Mouse (Mus musculus): Measurements from ENCODE around the gene Mef2b. TPM values are rescaled to one million over a fixed set of nuclear protein-coding genes. Genes with fewer than 3 reads are reported as not detected.
"Not testable (repeated sequence)": the region's sequence is repeated elsewhere in the genome, so short reads cannot be mapped to it uniquely, and the experiment has no call there.

Mef2b gene
- polyA plus RNA-seq, 1 experiment from 2014 or later = 0.32 TPM

DNA sequence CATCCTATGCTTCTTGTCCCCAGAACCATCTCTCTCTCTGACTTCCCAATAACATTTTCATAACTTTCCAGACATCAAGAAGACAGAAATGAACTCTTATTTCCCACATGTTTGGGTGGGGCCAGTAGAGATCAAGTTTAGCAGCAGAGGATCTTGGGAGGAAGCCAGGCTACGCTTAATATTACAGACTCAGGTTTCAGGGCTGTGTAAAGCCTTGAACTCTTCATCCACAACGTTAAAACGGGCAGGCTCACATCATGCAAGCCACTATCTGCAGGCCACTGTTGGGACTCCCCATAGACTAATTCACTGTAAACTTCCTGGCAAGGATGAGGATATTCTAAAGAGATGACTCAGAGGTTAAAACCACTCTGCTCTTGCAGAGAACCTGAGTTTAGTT lies 74.9 kb downstream of the Mef2b start:
- WGBS = 75% methylated on average over 3 of the region's 3 CpGs
- Histone ChIP-seq H3K27me3 (peaks cover 24% of the 10 kb centered on the region), H3K9ac (no peak overlapping the region), H3K27ac (no peak overlapping the region), H3K36me3 (no peaks in the 10 kb centered on the region), H3K4me2 (replicated peaks) (no peak overlapping the region), H3K4me1 (peaks cover 11% of the 10 kb centered on the region), H3K4me3 (no peak overlapping the region), H3K9me3 (replicated peaks) (no peaks in the 10 kb centered on the region)
- ATAC-seq (ENCODE audit: low FRiP score) = no peak

DNA sequence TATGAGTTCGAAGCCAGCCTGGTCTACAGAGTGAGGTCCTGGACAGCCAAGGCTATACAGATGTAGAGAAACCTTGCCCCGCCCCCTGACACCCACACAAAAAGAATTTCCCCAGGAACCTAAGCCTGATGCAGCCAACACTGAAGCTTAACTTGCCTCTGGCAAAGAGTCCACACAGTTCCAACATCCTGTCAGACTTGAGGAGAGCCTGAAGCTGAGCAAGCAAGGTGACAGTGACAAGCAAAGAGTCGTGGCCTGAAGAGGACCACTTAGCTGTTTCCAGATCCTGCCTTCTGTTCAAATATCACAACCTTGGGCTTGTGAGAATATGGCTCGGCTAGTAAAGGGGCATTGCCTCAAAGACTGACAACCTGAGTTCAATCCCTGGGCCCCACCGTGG lies 75.6 kb downstream of the Mef2b start:
- 85% methylated on average over 5 of the region's 5 CpGs for WGBS

DNA sequence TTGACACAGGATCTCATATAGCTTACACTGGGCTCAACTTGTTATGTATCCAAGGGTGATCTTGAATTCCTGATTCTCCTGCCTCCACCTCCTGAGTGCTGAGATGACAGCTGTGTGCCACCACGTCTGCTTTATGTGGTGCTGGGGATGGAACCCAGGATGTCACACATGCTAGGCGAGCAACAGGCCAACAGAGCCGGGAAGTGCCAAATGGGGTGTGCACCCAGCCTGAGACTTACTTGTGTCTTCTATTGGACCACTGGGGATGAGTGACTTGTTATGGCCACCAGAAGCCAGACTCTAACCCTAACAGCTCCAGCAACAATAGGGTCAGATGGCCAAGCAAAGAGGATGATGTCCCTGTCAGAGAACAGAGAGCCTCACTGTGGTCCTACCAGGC lies 76.7 kb downstream of the Mef2b start:
- H3K4me1 ChIP-seq; H3K9ac ChIP-seq; H3K4me2 ChIP-seq (replicated peaks); H3K4me3 ChIP-seq; H3K27ac ChIP-seq; H3K36me3 ChIP-seq; H3K9me3 ChIP-seq (replicated peaks); ATAC-seq (ENCODE audit: low FRiP score): not testable (repeated sequence)
- 83% methylated on average over 3 of the region's 3 CpGs for WGBS
- H3K27me3 ChIP-seq = peaks cover 10% of the 10 kb centered on the region; the same call in 1 of the 2 replicates

More for the DNA sequence above, 75.6 kb downstream of the Mef2b start:
- no peaks in the 10 kb centered on the region for H3K36me3 ChIP-seq
- H3K9ac ChIP-seq = no peak overlapping the region
- ATAC-seq (ENCODE audit: low FRiP score) = no peak
- H3K4me1 ChIP-seq = peaks cover 11% of the 10 kb centered on the region
- peaks cover 20% of the 10 kb centered on the region for H3K27me3 ChIP-seq
- no peak overlapping the region for H3K27ac ChIP-seq
- no peaks in the 10 kb centered on the region for H3K9me3 ChIP-seq (replicated peaks)
- H3K4me3 ChIP-seq = no peak overlapping the region
- H3K4me2 ChIP-seq (replicated peaks) = no peak overlapping the region

DNA sequence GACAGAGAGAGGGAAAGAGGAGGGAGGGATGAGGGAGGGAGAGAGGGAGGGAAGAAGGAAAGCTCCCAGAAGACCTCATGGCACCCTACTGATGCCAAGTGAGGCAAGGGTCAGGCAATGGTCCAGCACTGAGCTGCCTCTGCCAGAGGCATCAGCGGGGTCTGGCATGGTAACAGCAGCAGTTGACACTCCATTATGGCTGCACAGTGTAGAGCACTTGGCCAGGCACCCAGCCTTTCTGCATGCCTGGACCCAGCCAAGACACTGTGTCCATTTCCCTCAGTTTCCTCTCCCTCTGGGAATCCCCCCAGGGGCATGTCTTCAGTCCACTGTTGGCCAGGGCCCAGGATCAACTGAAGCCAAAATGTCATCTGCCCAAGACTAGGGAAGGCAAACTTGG lies 77.1 kb downstream of the Mef2b start:
- Histone ChIP-seq H3K36me3 (peaks cover 6% of the 10 kb centered on the region), H3K27ac (no peak overlapping the region), H3K9me3 (replicated peaks) (no peaks in the 10 kb centered on the region), H3K27me3 (peaks cover 6% of the 10 kb centered on the region; the same call in 1 of the 2 replicates), H3K9ac (no peak overlapping the region), H3K4me2 (replicated peaks) (no peak overlapping the region), H3K4me1 (peaks cover 6% of the 10 kb centered on the region), H3K4me3 (no peak overlapping the region)
- 73% methylated on average over 1 of the region's 1 CpGs for WGBS
- no peak for ATAC-seq (ENCODE audit: low FRiP score)

Small RNAs within 50 kb of the gene (microRNA-seq; reads per million reads assigned to microRNA genes)
- 1.1 reads per million for gene Mir7066

Other genes starting within 250 kb of the Mef2b start
- 4.1 and 4.7 TPM in 2 replicates for gene Tssk6, start 237.5 kb upstream of the Mef2b start, polyA plus RNA-seq (2016; fragmentation: Nextera tagmentation; extraction: Ambion mirVana)
- gene Ndufa13, start 237.2 kb upstream of the Mef2b start, polyA plus RNA-seq (2016; fragmentation: Nextera tagmentation; extraction: Ambion mirVana) = 160 and 167 TPM in 2 replicates
- 10.1 and 12.4 TPM in 2 replicates for gene Yjefn3, start 237.0 kb upstream of the Mef2b start, polyA plus RNA-seq (2016; fragmentation: Nextera tagmentation; extraction: Ambion mirVana)
- gene Gatad2a, start 143.3 kb upstream of the Mef2b start, polyA plus RNA-seq (2016; fragmentation: Nextera tagmentation; extraction: Ambion mirVana) = 53.1 and 54.8 TPM in 2 replicates
- 73.5 and 76.0 TPM in 2 replicates for gene Mau2, start 97.0 kb upstream of the Mef2b start, polyA plus RNA-seq (2016; fragmentation: Nextera tagmentation; extraction: Ambion mirVana)
- 53.7 and 56.0 TPM in 2 replicates for gene Sugp1, start 96.9 kb upstream of the Mef2b start, polyA plus RNA-seq (2016; fragmentation: Nextera tagmentation; extraction: Ambion mirVana)
- gene Tm6sf2, start 66.8 kb upstream of the Mef2b start, polyA plus RNA-seq (2016; fragmentation: Nextera tagmentation; extraction: Ambion mirVana) = 1.0 and 2.2 TPM in 2 replicates
- 0.34 and 0.81 TPM in 2 replicates for gene Hapln4, start 56.3 kb upstream of the Mef2b start, polyA plus RNA-seq (2016; fragmentation: Nextera tagmentation; extraction: Ambion mirVana)
- gene Ncan, start 18.8 kb upstream of the Mef2b start, polyA plus RNA-seq (2016; fragmentation: Nextera tagmentation; extraction: Ambion mirVana) = 92.0 and 107 TPM in 2 replicates
- 24.7 and 27.2 TPM in 2 replicates for gene Nr2c2ap, start 8.4 kb upstream of the Mef2b start, polyA plus RNA-seq (2016; fragmentation: Nextera tagmentation; extraction: Ambion mirVana)
- 17.0 and 21.0 TPM in 2 replicates for gene Rfxank, start 557 bp upstream of the Mef2b start, polyA plus RNA-seq (2016; fragmentation: Nextera tagmentation; extraction: Ambion mirVana)
- gene Borcs8, start 212 bp upstream of the Mef2b start, polyA plus RNA-seq (2016; fragmentation: Nextera tagmentation; extraction: Ambion mirVana) = 38.2 and 42.1 TPM in 2 replicates
- 43.9 and 47.9 TPM in 2 replicates for gene Tmem161a, start 32.6 kb downstream of the Mef2b start, polyA plus RNA-seq (2016; fragmentation: Nextera tagmentation; extraction: Ambion mirVana)
- gene Slc25a42, start 72.6 kb downstream of the Mef2b start, polyA plus RNA-seq (2016; fragmentation: Nextera tagmentation; extraction: Ambion mirVana) = 4.3 and 5.3 TPM in 2 replicates
- gene Sugp2, start 94.5 kb downstream of the Mef2b start, polyA plus RNA-seq (2016; fragmentation: Nextera tagmentation; extraction: Ambion mirVana) = 72.0 and 75.8 TPM in 2 replicates
- gene Armc6, start 94.8 kb downstream of the Mef2b start, polyA plus RNA-seq (2016; fragmentation: Nextera tagmentation; extraction: Ambion mirVana) = 48.4 and 49.2 TPM in 2 replicates
- 80.7 and 81.1 TPM in 2 replicates for gene Homer3, start 143.1 kb downstream of the Mef2b start, polyA plus RNA-seq (2016; fragmentation: Nextera tagmentation; extraction: Ambion mirVana)
- 49.9 and 50.8 TPM in 2 replicates for gene Ddx49, start 162.8 kb downstream of the Mef2b start, polyA plus RNA-seq (2016; fragmentation: Nextera tagmentation; extraction: Ambion mirVana)
- gene Cope, start 162.8 kb downstream of the Mef2b start, polyA plus RNA-seq (2016; fragmentation: Nextera tagmentation; extraction: Ambion mirVana) = 216 and 260 TPM in 2 replicates
- 16.3 and 17.8 TPM in 2 replicates for gene Cers1, start 176.1 kb downstream of the Mef2b start, polyA plus RNA-seq (2016; fragmentation: Nextera tagmentation; extraction: Ambion mirVana)
- 2.2 and 4.4 TPM in 2 replicates for gene Gdf1, start 190.1 kb downstream of the Mef2b start, polyA plus RNA-seq (2016; fragmentation: Nextera tagmentation; extraction: Ambion mirVana)
- gene Upf1, start 213.6 kb downstream of the Mef2b start, polyA plus RNA-seq (2016; fragmentation: Nextera tagmentation; extraction: Ambion mirVana) = 34.2 and 34.3 TPM in 2 replicates
- 1.2 and 3.0 TPM in 2 replicates for gene Comp, start 233.8 kb downstream of the Mef2b start, polyA plus RNA-seq (2016; fragmentation: Nextera tagmentation; extraction: Ambion mirVana)